ENCODE assay signal across 27 mouse cellular contexts in genomic region chr8:120138958-120139357, GRCm38 (mm10). TPM values are rescaled to one million over a fixed set of nuclear protein-coding genes. Genes with fewer than 3 reads are reported as not detected.
DNase-seq lines count a peak whose midpoint lies in the region; ATAC-seq and TF ChIP-seq lines count a peak whose summit lies in the region.
"Had no signal": no experiment of that assay in that cellular context is flagged by ENCODE, and none has a peak within 500 bp of the region (broad histone marks: within the 10 kb centered on the region; RNA-seq: fewer than 3 reads in every experiment).

No protein-coding gene starts in this region.

- H3K36me3 ChIP-seq in intestine, embryonic 14.5 days (ENCODE audit: control insufficient read depth, insufficient read depth, low read length), result no peaks in the 10 kb centered on the region
- H3K36me3 ChIP-seq in intestine, embryonic 16.5 days (ENCODE audit: control insufficient read depth, insufficient read depth, low read length), result no peaks in the 10 kb centered on the region
- no peaks in the 10 kb centered on the region for H3K36me3 ChIP-seq in small intestine, adult 2 months (ENCODE audit: control insufficient read depth, insufficient read depth, low read length)
- H3K36me3 ChIP-seq: embryonic facial prominence, embryonic 13.5 days; embryonic facial prominence, embryonic 15.5 days; forebrain, embryonic 10.5 days; forebrain, embryonic 12.5 days; G1E had no signal

- H3K9me3 ChIP-seq in intestine, embryonic 14.5 days (ENCODE audit: control insufficient read depth, low read length), result no peaks in the 10 kb centered on the region
- no peaks in the 10 kb centered on the region for H3K9me3 ChIP-seq in intestine, embryonic 16.5 days (ENCODE audit: control insufficient read depth, low read length)
- H3K9me3 ChIP-seq: embryonic facial prominence, embryonic 13.5 days; embryonic facial prominence, embryonic 15.5 days; forebrain, embryonic 10.5 days; forebrain, embryonic 12.5 days; G1E had no signal

- no peak for DNase-seq in intestine, embryonic 14.5 days (ENCODE audit: low spot score)
- DNase-seq in large intestine, adult 2 months (ENCODE audit: low read depth, low spot score), result peak; percentile 76
- DNase-seq in spleen, postnatal 10 days (ENCODE audit: low spot score in 2 of 2), result no peak
- no peak for DNase-seq in cerebellum, postnatal 36 days
- DNase-seq: adrenal gland, adult 8-10 months; adrenal gland, postnatal 14 days; adrenal gland, postnatal 36 days; B cell, adult 2 months; cerebellum, adult 2 months; cerebellum, adult 9-10 months; cerebellum, postnatal 10 days; embryo, embryonic 11 days had no signal

- 0 out of 2 replicates have a peak, but pooled peaks have one; percentile 53 for ATAC-seq in intestine, embryonic 14.5 days (replicated peaks; ENCODE audit: low FRiP score, low TSS enrichment, low read depth)
- ATAC-seq in intestine, embryonic 16.5 days, result peak; percentile 86
- no peak for ATAC-seq in monocyte, adult 5-6 weeks (replicated peaks; ENCODE audit: insufficient number of reproducible peaks, low FRiP score, low TSS enrichment, poor library complexity, severe bottlenecking)
- ATAC-seq: activated CD4-positive, CD25-positive, alpha-beta regulatory T cell, adult 4 months; CD4-positive, CD25-positive, alpha-beta regulatory T cell, adult 4 months; forebrain, embryonic 14.5 days; Patski had no signal

- no peaks in the 10 kb centered on the region; the same call in 1 of the 2 replicates for H3K4me1 ChIP-seq in intestine, embryonic 14.5 days (replicated peaks; ENCODE audit: control insufficient read depth, insufficient read depth, low read length)
- peaks cover 31% of the 10 kb centered on the region for H3K4me1 ChIP-seq in intestine, embryonic 16.5 days (ENCODE audit: control insufficient read depth, insufficient read depth, low read length)
- H3K4me1 ChIP-seq in small intestine, adult 2 months (ENCODE audit: control insufficient read depth, insufficient read depth, insufficient read length, low read length), result peaks cover 35% of the 10 kb centered on the region
- H3K4me1 ChIP-seq: embryonic facial prominence, embryonic 13.5 days; embryonic facial prominence, embryonic 15.5 days had no signal

- TF ChIP-seq POLR2A in small intestine, adult 2 months (IDR thresholded peaks at IDR 0.05; ENCODE audit: low read depth, low read length), result no peak

- TF ChIP-seq CTCF in small intestine, adult 2 months (IDR thresholded peaks at IDR 0.05; ENCODE audit: extremely low read depth, insufficient read length, insufficient replicate concordance, low read depth, low read length), result no peak

- no peak overlapping the region for H3K4me3 ChIP-seq in intestine, embryonic 14.5 days (ENCODE audit: low read depth, low read length)
- H3K4me3 ChIP-seq in intestine, embryonic 16.5 days (ENCODE audit: low read length), result no peak overlapping the region
- H3K4me3 ChIP-seq in small intestine, adult 2 months (ENCODE audit: low read depth, low read length), result no peak overlapping the region
- H3K4me3 ChIP-seq: embryonic facial prominence, embryonic 13.5 days; embryonic facial prominence, embryonic 15.5 days; erythroblast, embryonic 14.5 days; forebrain, embryonic 10.5 days; forebrain, embryonic 12.5 days had no signal

- H3K27me3 ChIP-seq in intestine, embryonic 14.5 days (replicated peaks; ENCODE audit: control insufficient read depth, insufficient read depth, low read length), result no peaks in the 10 kb centered on the region
- no peaks in the 10 kb centered on the region for H3K27me3 ChIP-seq in intestine, embryonic 16.5 days (replicated peaks; ENCODE audit: control insufficient read depth, insufficient read depth, low read length)
- no peaks in the 10 kb centered on the region for H3K27me3 ChIP-seq in small intestine, adult 2 months (ENCODE audit: control insufficient read depth, insufficient read depth, low read length)
- H3K27me3 ChIP-seq: embryonic facial prominence, embryonic 13.5 days; embryonic facial prominence, embryonic 15.5 days; forebrain, embryonic 12.5 days; Patski had no signal

- whole genome bisulfite sequencing in intestine, embryonic 14.5 days, result 49% methylated on average over 2 of the region's 2 CpGs
- 58% methylated on average over 2 of the region's 2 CpGs for WGBS in intestine, embryonic 16.5 days
- WGBS in large intestine, adult 2 months, result 28% methylated on average over 2 of the region's 2 CpGs
- 25% methylated on average over 2 of the region's 2 CpGs for WGBS in small intestine, adult 2 months

- no peak overlapping the region for H3K4me2 ChIP-seq in intestine, embryonic 14.5 days (ENCODE audit: low read length)
- H3K4me2 ChIP-seq in intestine, embryonic 16.5 days (ENCODE audit: low read depth, low read length), result peak overlapping the region; percentile 8; the same call in 1 of the 2 replicates
- H3K4me2 ChIP-seq: embryonic facial prominence, embryonic 13.5 days; embryonic facial prominence, embryonic 15.5 days; forebrain, embryonic 12.5 days had no signal

- H3K9ac ChIP-seq in intestine, embryonic 14.5 days (ENCODE audit: low read length), result no peak overlapping the region
- peak overlapping the region; percentile 17; the same call in 1 of the 2 replicates for H3K9ac ChIP-seq in intestine, embryonic 16.5 days (ENCODE audit: low read depth, low read length)
- H3K9ac ChIP-seq: embryonic facial prominence, embryonic 13.5 days; embryonic facial prominence, embryonic 15.5 days; forebrain, embryonic 12.5 days had no signal

- peak overlapping the region; percentile 5; the same call in 1 of the 2 replicates for H3K27ac ChIP-seq in intestine, embryonic 14.5 days (ENCODE audit: low read depth)
- peak overlapping the region; percentile 91 for H3K27ac ChIP-seq in intestine, embryonic 16.5 days (ENCODE audit: low read length)
- H3K27ac ChIP-seq in small intestine, adult 2 months (ENCODE audit: insufficient read depth, low read depth, low read length), result peak overlapping the region; percentile 87
- H3K27ac ChIP-seq: embryonic facial prominence, embryonic 13.5 days; embryonic facial prominence, embryonic 15.5 days; forebrain, embryonic 10.5 days; forebrain, embryonic 12.5 days had no signal

RNA-seq across cellular contexts. Expression of gene 6430548M08Rik, which starts 25.0 kb away (rescaled TPM):
- polyA plus RNA-seq in intestine, embryonic 14.5 days (2014; fragmentation: Nextera tagmentation; extraction: Ambion mirVana), result 4.7 and 6.3 TPM in 2 replicates
- polyA plus RNA-seq in intestine, embryonic 16.5 days (2015; fragmentation: Nextera tagmentation; extraction: Ambion mirVana), result 4.6 and 5.1 TPM in 2 replicates
- 9.7 and 10.6 TPM in 2 replicates for polyA plus RNA-seq in large intestine, adult 2 months (2012; rRNA removed)
- 8.0 and 22.6 TPM in 2 replicates for polyA plus RNA-seq in small intestine, adult 2 months (2012; rRNA removed)
- 101 to 149 TPM (median 129 TPM) in 3 replicates for total RNA-seq in monocyte, adult 5-6 weeks (2017)
- polyA plus RNA-seq: activated CD4-positive, CD25-positive, alpha-beta regulatory T cell, adult 4 months had no signal

RNA-seq across cellular contexts. Expression of gene Zdhhc7, which starts 37.7 kb away (rescaled TPM):
- 28.8 and 30.6 TPM in 2 replicates for polyA plus RNA-seq in intestine, embryonic 14.5 days (2014; fragmentation: Nextera tagmentation; extraction: Ambion mirVana)
- polyA plus RNA-seq in intestine, embryonic 16.5 days (2015; fragmentation: Nextera tagmentation; extraction: Ambion mirVana), result 40.5 and 44.7 TPM in 2 replicates
- polyA plus RNA-seq in large intestine, adult 2 months (2012; rRNA removed), result 120 and 150 TPM in 2 replicates
- polyA plus RNA-seq in small intestine, adult 2 months (2012; rRNA removed), result 99.7 and 172 TPM in 2 replicates
- total RNA-seq in monocyte, adult 5-6 weeks (2017), result 24.9 to 42.9 TPM (median 27.3 TPM) in 3 replicates

RNA-seq across cellular contexts. Expression of gene Fam92b, which starts 38.3 kb away (rescaled TPM):
- 1.5 and 1.6 TPM in 2 replicates for polyA plus RNA-seq in intestine, embryonic 14.5 days (2014; fragmentation: Nextera tagmentation; extraction: Ambion mirVana)
- polyA plus RNA-seq in intestine, embryonic 16.5 days (2015; fragmentation: Nextera tagmentation; extraction: Ambion mirVana), result 0.55 and 0.67 TPM in 2 replicates
- 0.11 TPM in 1 of 2 replicates, not detected in the other for polyA plus RNA-seq in large intestine, adult 2 months (2012; rRNA removed)
- polyA plus RNA-seq in small intestine, adult 2 months (2012; rRNA removed), result not detected in 2 replicates
- total RNA-seq in monocyte, adult 5-6 weeks (2017), result not detected in 3 replicates
- total RNA-seq: CH12.LX; common myeloid progenitor, adult 5-6 weeks; G1E had no signal
- polyA plus RNA-seq: activated CD4-positive, CD25-positive, alpha-beta regulatory T cell, adult 4 months; CD4-positive, CD25-positive, alpha-beta regulatory T cell, adult 4 months; erythroblast, embryonic 14.5 days; G1E had no signal

Comparison
In these comparisons a context has a peak if more than half of its experiments do, and no peak if none do; other contexts are left out.
1. H3K27ac ChIP-seq: peak in every context shown above with its lines; median percentile 91 in intestine, embryonic 16.5 days; 87 in small intestine, adult 2 months; 5 in intestine, embryonic 14.5 days.